Mouse (Mus musculus) MEL (cell line): ENCODE data around the gene Zfp385b. TPM values are rescaled to one million over a fixed set of nuclear protein-coding genes. Genes with fewer than 3 reads are reported as not detected.

Source experiments
- DNase-seq: peaks from one replicate; pipeline ENCODE4 v3.0.0; 2011; ENCODE audit warnings: low read depth, low spot score
- H3K27ac ChIP-seq: 2 replicates; pipeline ENCODE4 v1.5.1; 2012; ENCODE audit warnings: low read depth, mild to moderate bottlenecking, control low read depth, low read length, moderate library complexity; ENCODE audit not compliant: control insufficient read depth
- H3K27me3 ChIP-seq, 2 experiments: fragments of 150-350 bp in 1 of 2; sonication (generic) in 1 of 2; 2 replicates each; pipeline ENCODE4 v1.6.1; 2012; ENCODE audit warnings: low read length in 2 of 2, mild to moderate bottlenecking in 2 of 2, improper control_type of control experiment in 1 of 2, moderate library complexity in 1 of 2; ENCODE audit not compliant: insufficient read depth in 2 of 2, control insufficient read depth in 1 of 2
- H3K36me3 ChIP-seq, 2 experiments: 2 replicates each; pipeline ENCODE4 v1.6.1; 2012 to 2014; ENCODE audit warnings: low read length in 2 of 2, improper control_type of control experiment in 1 of 2, inconsistent platforms in 1 of 2, mild to moderate bottlenecking in 1 of 2; ENCODE audit not compliant: insufficient read depth in 2 of 2, control insufficient read depth in 1 of 2
- H3K4me1 ChIP-seq, 2 experiments: fragments of 150-350 bp in 1 of 2; sonication (generic) in 1 of 2; 2 replicates each; pipeline ENCODE4 v1.6.1; 2012; ENCODE audit warnings: low read length in 2 of 2, improper control_type of control experiment in 1 of 2, mild to moderate bottlenecking in 1 of 2; ENCODE audit not compliant: insufficient read depth in 2 of 2, control insufficient read depth in 1 of 2
- H3K4me3 ChIP-seq, 2 experiments: fragments of 150-350 bp in 1 of 2; sonication (generic) in 1 of 2; 2 replicates each; pipeline ENCODE4 v1.5.1; 2012; ENCODE audit warnings: low read depth in 2 of 2, low read length in 2 of 2, mild to moderate bottlenecking in 2 of 2, moderate library complexity in 2 of 2, control low read depth in 1 of 2, improper control_type of control experiment in 1 of 2; ENCODE audit not compliant: control insufficient read depth in 1 of 2, insufficient read depth in 1 of 2
- H3K79me2 ChIP-seq: 2 replicates; pipeline ENCODE4 v1.6.1; 2012; ENCODE audit warnings: mild to moderate bottlenecking, low read length, moderate library complexity; ENCODE audit not compliant: control insufficient read depth, poor library complexity, insufficient read depth
- H3K9ac ChIP-seq: 2 replicates; pipeline ENCODE4 v1.6.1; 2012; ENCODE audit warnings: low read depth, mild to moderate bottlenecking, control low read depth, low read length, moderate library complexity; ENCODE audit not compliant: control insufficient read depth, poor library complexity, severe bottlenecking
- H3K9me3 ChIP-seq: fragments of 150-350 bp; sonication (generic); replicated peaks from 2 replicates; pipeline ENCODE4 v1.6.1; 2012; ENCODE audit warnings: mild to moderate bottlenecking, low read length, improper control_type of control experiment, moderate library complexity; ENCODE audit not compliant: insufficient read depth
- CHD2 ChIP-seq: IDR thresholded peaks from 2 replicates; pipeline ENCODE4 v1.6.1; 2011; ENCODE audit warnings: low read length, improper control_type of control experiment
- CTCF ChIP-seq, 3 experiments: IDR thresholded peaks in 2 of 3; conservative IDR thresholded peaks in 1 of 3; 2 replicates each; pipeline ENCODE4 v1.5.1; 2011 to 2012; ENCODE audit warnings: low read length in 3 of 3, low read depth in 2 of 3, mild to moderate bottlenecking in 2 of 3, improper control_type of control experiment in 1 of 3, inconsistent platforms in 1 of 3, mixed read lengths in 1 of 3, moderate library complexity in 1 of 3; ENCODE audit not compliant: control insufficient read depth in 1 of 3, insufficient read depth in 1 of 3, poor library complexity in 1 of 3, severe bottlenecking in 1 of 3
- E2F4 ChIP-seq: IDR thresholded peaks from 2 replicates; pipeline ENCODE4 v1.6.1; 2011; ENCODE audit warnings: low read depth, low read length, improper control_type of control experiment, borderline replicate concordance
- ELF1 ChIP-seq: IDR thresholded peaks from 2 replicates; pipeline ENCODE4 v1.6.1; 2014; ENCODE audit warnings: low read depth, mild to moderate bottlenecking, inconsistent platforms, low read length, improper control_type of control experiment, moderate library complexity
- GATA1 ChIP-seq: IDR thresholded peaks from 2 replicates; pipeline ENCODE4 v1.6.1; 2011; ENCODE audit warnings: low read depth, low read length, improper control_type of control experiment
- HCFC1 ChIP-seq: IDR thresholded peaks from 2 replicates; pipeline ENCODE4 v1.6.1; 2012; ENCODE audit warnings: low read depth, mild to moderate bottlenecking, inconsistent platforms, low read length, improper control_type of control experiment, moderate library complexity
- JUND ChIP-seq: IDR thresholded peaks from 2 replicates; pipeline ENCODE4 v1.6.1; 2011; ENCODE audit warnings: low read depth, mild to moderate bottlenecking, improper control_type of control experiment, low read length
- KAT2A ChIP-seq: conservative IDR thresholded peaks from 2 replicates; pipeline ENCODE4 v1.6.1; 2012; ENCODE audit warnings: low read depth, low read length, improper control_type of control experiment, inconsistent platforms
- MAFK ChIP-seq: IDR thresholded peaks from 2 replicates; pipeline ENCODE4 v1.6.1; 2011; ENCODE audit warnings: low read depth, mild to moderate bottlenecking, low read length, improper control_type of control experiment, borderline replicate concordance
- MAZ ChIP-seq: IDR thresholded peaks from 2 replicates; pipeline ENCODE4 v1.6.1; 2012; ENCODE audit warnings: low read depth, mild to moderate bottlenecking, inconsistent platforms, low read length, improper control_type of control experiment
- MEF2A ChIP-seq: IDR thresholded peaks from 2 replicates; pipeline ENCODE4 v1.6.1; 2014; ENCODE audit warnings: low read depth, mild to moderate bottlenecking, inconsistent platforms, low read length, improper control_type of control experiment; ENCODE audit not compliant: poor library complexity, insufficient replicate concordance, severe bottlenecking; ENCODE audit errors: extremely low read depth
- MYB ChIP-seq: IDR thresholded peaks from 2 replicates; pipeline ENCODE4 v1.6.1; 2011; ENCODE audit warnings: mild to moderate bottlenecking, low read depth, low read length, improper control_type of control experiment
- MYC ChIP-seq: IDR thresholded peaks from 2 replicates; pipeline ENCODE4 v1.6.1; 2011; ENCODE audit warnings: low read depth, mild to moderate bottlenecking, low read length, improper control_type of control experiment, moderate library complexity
- NELFE ChIP-seq: IDR thresholded peaks from 2 replicates; pipeline ENCODE4 v1.6.1; 2011; ENCODE audit warnings: low read depth, low read length, improper control_type of control experiment
- POLR2AphosphoS5 ChIP-seq: IDR thresholded peaks from 2 replicates; pipeline ENCODE4 v1.6.1; 2012; ENCODE audit warnings: low read depth, borderline replicate concordance, mild to moderate bottlenecking, inconsistent platforms, low read length, moderate library complexity, mixed read lengths
- RCOR1 ChIP-seq: IDR thresholded peaks from 2 replicates; pipeline ENCODE4 v1.6.1; 2012; ENCODE audit warnings: low read depth, mild to moderate bottlenecking, inconsistent platforms, low read length, improper control_type of control experiment
- SIN3A ChIP-seq: IDR thresholded peaks from 2 replicates; pipeline ENCODE4 v1.6.1; 2012; ENCODE audit warnings: low read length, improper control_type of control experiment, inconsistent platforms
- SMC3 ChIP-seq: IDR thresholded peaks from 2 replicates; pipeline ENCODE4 v1.6.1; 2011; ENCODE audit warnings: low read depth, low read length, improper control_type of control experiment
- TAL1 ChIP-seq: IDR thresholded peaks from 2 replicates; pipeline ENCODE4 v1.6.1; 2012; ENCODE audit warnings: mild to moderate bottlenecking, inconsistent platforms, low read length, moderate library complexity, mixed read lengths
- TBP ChIP-seq: IDR thresholded peaks from 2 replicates; pipeline ENCODE4 v1.8.0; 2011; ENCODE audit warnings: low read depth, low read length, improper control_type of control experiment
- TCF12 ChIP-seq: IDR thresholded peaks from 2 replicates; pipeline ENCODE4 v1.6.1; 2014; ENCODE audit warnings: low read depth, mild to moderate bottlenecking, inconsistent platforms, low read length, improper control_type of control experiment, moderate library complexity
- USF1 ChIP-seq: IDR thresholded peaks from 2 replicates; pipeline ENCODE4 v1.6.1; 2014; ENCODE audit warnings: low read depth, mild to moderate bottlenecking, inconsistent platforms, low read length, improper control_type of control experiment, moderate library complexity
- USF2 ChIP-seq, 2 experiments: IDR thresholded peaks; 2 replicates each; pipeline ENCODE4 v1.6.1; 2011 to 2012; ENCODE audit warnings: improper control_type of control experiment in 2 of 2, low read length in 2 of 2, borderline replicate concordance in 1 of 2, inconsistent platforms in 1 of 2, low read depth in 1 of 2, mild to moderate bottlenecking in 1 of 2; ENCODE audit not compliant: insufficient read depth in 1 of 2
- ZKSCAN1 ChIP-seq: IDR thresholded peaks from 2 replicates; pipeline ENCODE4 v1.6.1; 2012; ENCODE audit warnings: low read depth, mild to moderate bottlenecking, inconsistent platforms, low read length, improper control_type of control experiment, moderate library complexity
- ZMIZ1 ChIP-seq: IDR thresholded peaks from 2 replicates; pipeline ENCODE4 v1.6.1; 2012; ENCODE audit warnings: low read depth, mild to moderate bottlenecking, inconsistent platforms, low read length, improper control_type of control experiment, moderate library complexity
- polyA plus RNA-seq, 2 experiments: library from polyadenylated mRNA; stranded (reverse) in 1 of 2; unstranded in 1 of 2; fragments of >175 nt in 1 of 2; fragments of >200 nt in 1 of 2; gene quantifications; 2 replicates each; pipeline versions ENCODE4 v1.2.1 to v1.2.4; 2012; ENCODE audit warnings: low replicate concordance in 2 of 2, low read depth in 1 of 2; ENCODE audit not compliant: insufficient read length in 2 of 2, insufficient read depth in 1 of 2, missing spikeins in 1 of 2
- total RNA-seq: library from RNA; depleted of rRNA; stranded (reverse); fragments of 300-350 nt; gene quantifications from 2 replicates; pipeline ENCODE4 v1.2.3, GENCODE M21; 2012

The Zfp385b gene
- total and polyA plus RNA-seq, 3 experiments: not detected

DNA sequence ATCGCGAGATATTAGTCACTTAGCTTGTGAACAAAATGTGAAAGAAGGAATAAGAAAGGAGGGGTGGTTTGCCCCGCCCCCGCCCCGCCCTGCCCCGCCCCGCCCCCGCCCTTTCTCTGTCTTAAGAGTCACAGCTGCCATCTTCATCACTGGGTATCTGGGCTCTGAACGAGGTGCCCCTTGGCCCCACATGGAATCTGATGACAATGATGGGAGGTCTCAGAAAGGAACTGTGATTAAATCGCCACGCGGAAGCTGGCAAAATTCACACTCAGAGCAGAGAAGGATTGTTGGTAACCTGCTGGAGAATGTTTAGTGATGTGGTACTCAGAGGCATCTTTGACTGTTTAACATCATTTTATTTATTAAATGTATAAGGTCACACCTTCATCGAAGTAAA, 417.1 kb downstream of the Zfp385b start:
- DNase-seq: no peak
- Histone ChIP-seq H3K36me3 (no peaks in the 10 kb centered on the region), H3K9me3 (no peaks in the 10 kb centered on the region), H3K79me2 (no peaks in the 10 kb centered on the region), H3K4me1 (no peaks in the 10 kb centered on the region), H3K27ac (no peak overlapping the region), H3K4me3 (no peak overlapping the region), H3K9ac (no peak overlapping the region), H3K27me3 (no peaks in the 10 kb centered on the region)
- TF ChIP-seq JUND (no peak), SMC3 (no peak), CTCF (IDR thresholded peaks at IDR 0.05 in 2 of 3, conservative IDR thresholded peaks at IDR 0.05 in 1 of 3; ENCODE audit: control insufficient read depth in 1 of 3, insufficient read depth in 1 of 3, low read depth in 2 of 3, low read length in 3 of 3, poor library complexity in 1 of 3, severe bottlenecking in 1 of 3) (no peak), MAFK (no peak), KAT2A (no peak), MYB (no peak), ELF1 (no peak), MEF2A (no peak), GATA1 (no peak), CHD2 (no peak), E2F4 (no peak), TAL1 (no peak), USF2 (IDR thresholded peaks at IDR 0.05; ENCODE audit: borderline replicate concordance in 1 of 2, insufficient read depth in 1 of 2, low read depth in 1 of 2, low read length in 2 of 2) (no peak), TBP (no peak), ZKSCAN1 (no peak), MAZ (no peak), NELFE (no peak), HCFC1 (no peak)

DNA sequence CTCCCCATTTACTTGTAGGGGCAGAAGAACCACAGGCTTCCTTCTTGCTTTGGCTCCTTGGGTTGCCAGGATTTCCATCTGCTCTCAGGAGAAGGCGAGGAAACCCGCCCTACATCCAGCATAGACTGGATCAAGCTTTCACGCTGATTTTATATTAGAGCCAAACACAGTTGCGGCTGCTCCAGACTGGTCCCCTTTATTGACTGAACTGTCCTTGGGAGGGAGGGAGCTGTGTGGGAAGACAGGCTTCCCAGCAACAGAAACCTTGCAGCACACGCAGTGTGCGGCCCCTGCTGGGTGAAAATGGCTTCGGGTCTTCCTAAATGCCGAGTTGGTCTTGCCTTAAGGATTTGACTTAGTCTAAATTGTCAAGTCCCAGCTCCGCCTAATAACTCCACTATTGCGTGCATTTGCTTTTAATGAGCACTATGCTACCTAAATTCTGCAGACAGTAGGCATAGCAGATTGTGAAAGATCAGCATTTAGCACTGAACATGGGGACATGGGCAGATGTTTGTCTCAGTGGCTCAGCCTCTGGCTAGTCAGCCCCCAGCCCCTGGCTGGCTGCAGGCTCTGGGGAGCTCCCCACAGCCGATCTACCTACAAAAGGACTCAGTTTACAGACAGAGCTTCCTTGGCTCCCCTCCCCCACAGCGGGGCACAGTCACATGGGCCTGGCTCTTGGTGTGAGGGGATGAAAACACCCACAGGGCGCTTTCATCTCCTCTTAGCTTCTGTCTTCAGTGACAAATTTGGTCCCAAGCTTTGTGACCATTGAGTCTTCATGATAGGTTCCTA, 417.8 kb downstream of the Zfp385b start:
- Histone ChIP-seq H3K4me3 (no peak overlapping the region), H3K9ac (no peak overlapping the region), H3K36me3 (no peaks in the 10 kb centered on the region), H3K79me2 (no peaks in the 10 kb centered on the region), H3K27ac (no peak overlapping the region), H3K4me1 (no peaks in the 10 kb centered on the region), H3K9me3 (no peaks in the 10 kb centered on the region), H3K27me3 (no peaks in the 10 kb centered on the region)
- no peak for DNase-seq
- TF ChIP-seq POLR2AphosphoS5 (no peak), ELF1 (no peak), USF1 (no peak), RCOR1 (no peak), KAT2A (no peak), SIN3A (no peak), MYC (no peak), ZMIZ1 (no peak), TCF12 (no peak), GATA1 (no peak), MEF2A (no peak)
